ENCODE assay signal across 21 mouse cellular contexts in the genomic region with DNA sequence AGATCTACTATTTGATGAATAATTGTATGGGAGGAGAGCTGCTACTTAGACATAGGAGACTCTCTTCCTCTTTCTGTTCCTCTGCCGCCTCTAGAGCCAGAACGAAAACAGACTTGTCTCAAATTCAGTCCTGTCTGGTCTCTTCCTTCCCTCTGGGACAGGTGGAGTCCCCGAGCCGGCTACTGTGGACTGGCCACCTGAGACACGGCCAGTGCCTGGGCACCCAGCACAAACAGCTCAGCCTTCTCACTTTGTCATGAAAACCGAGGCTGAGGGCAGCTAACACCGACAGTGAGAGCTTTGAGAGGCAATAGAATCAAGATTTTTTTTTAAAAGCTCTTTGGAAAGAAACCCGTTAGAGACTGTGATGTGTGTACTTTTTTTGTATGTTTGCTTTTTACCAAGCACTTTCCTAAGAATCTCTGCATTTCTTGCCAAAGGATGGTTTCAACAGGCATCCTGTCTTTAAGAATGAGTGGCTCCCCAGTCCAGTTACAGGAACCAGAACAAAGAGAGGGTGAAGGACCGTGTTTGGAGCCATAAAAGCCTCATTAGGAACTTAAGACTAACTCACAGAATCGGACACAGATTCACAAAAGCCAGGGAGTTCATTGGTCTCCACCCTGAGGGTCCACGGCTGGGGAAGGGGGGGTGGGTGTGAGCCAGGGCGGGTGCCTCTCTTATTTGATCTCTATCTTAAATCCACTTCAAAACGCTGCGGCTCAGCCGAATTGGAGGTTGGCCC. TPM values are rescaled to one million over a fixed set of nuclear protein-coding genes. Genes with fewer than 3 reads are reported as not detected.
A peak's percentile ranks its signal among the peaks of the same experiment; 100 is the strongest.
DNase-seq lines count a peak whose midpoint lies in the region; ATAC-seq and TF ChIP-seq lines count a peak whose summit lies in the region.
"Had no signal": no experiment of that assay in that cellular context is flagged by ENCODE, and none has a peak within 500 bp of the region (broad histone marks: within the 10 kb centered on the region; RNA-seq: fewer than 3 reads in every experiment).

No protein-coding gene starts in this region.

- peak; percentile 93 for DNase-seq in midbrain, embryonic 11.5 days (ENCODE audit: low spot score, missing footprints)
- no peak for DNase-seq in limb, embryonic 14.5 days (ENCODE audit: low spot score)
- no peak for DNase-seq in heart, postnatal 4 days
- DNase-seq in urinary bladder, postnatal 10 days (ENCODE audit: low spot score) = no peak
- no peak for DNase-seq in liver, embryonic 11.5 days (ENCODE audit: low spot score)
- DNase-seq: B cell, adult 2 months; cerebellum, adult 2 months; gastrocnemius, adult 2 months; heart, adult 18-20 months; kidney, adult 8-10 months; left cerebral cortex, postnatal 4 days; lung, adult 2 months; lung, postnatal 4 days; right cerebral cortex, postnatal 25 days; thymus, adult 2 months had no signal

- no peak for TF ChIP-seq POLR2A in limb, embryonic 14.5 days (IDR thresholded peaks at IDR 0.05; ENCODE audit: borderline replicate concordance, extremely low read depth, insufficient read depth, insufficient read length)

- H3K4me1 ChIP-seq in midbrain, embryonic 11.5 days (ENCODE audit: control insufficient read depth, insufficient read depth, low read length) = peaks cover 15% of the 10 kb centered on the region
- peaks cover 4% of the 10 kb centered on the region for H3K4me1 ChIP-seq in midbrain, embryonic 16.5 days (ENCODE audit: control insufficient read depth, insufficient read depth, low read length)
- peaks cover 24% of the 10 kb centered on the region for H3K4me1 ChIP-seq in hindbrain, embryonic 13.5 days (replicated peaks)
- H3K4me1 ChIP-seq in limb, embryonic 14.5 days (ENCODE audit: control insufficient read depth, insufficient read depth, low read length) = peaks cover 28% of the 10 kb centered on the region
- H3K4me1 ChIP-seq in liver, embryonic 11.5 days (replicated peaks; ENCODE audit: control insufficient read depth, insufficient read depth, low read length) = 0 out of 2 replicates have a peak, but pooled peaks cover 4% of the 10 kb centered on the region

- H3K9me3 ChIP-seq in midbrain, embryonic 11.5 days (ENCODE audit: control insufficient read depth, low read length) = no peaks in the 10 kb centered on the region
- no peaks in the 10 kb centered on the region for H3K9me3 ChIP-seq in midbrain, embryonic 16.5 days (replicated peaks; ENCODE audit: control insufficient read depth, low read length, poor library complexity, severe bottlenecking)
- H3K9me3 ChIP-seq in hindbrain, embryonic 13.5 days = no peaks in the 10 kb centered on the region
- no peaks in the 10 kb centered on the region for H3K9me3 ChIP-seq in limb, embryonic 14.5 days (ENCODE audit: control insufficient read depth, low read length)
- H3K9me3 ChIP-seq in liver, embryonic 11.5 days (ENCODE audit: control insufficient read depth, low read length) = no peaks in the 10 kb centered on the region
- H3K9me3 ChIP-seq: forebrain, embryonic 15.5 days; heart, embryonic 15.5 days had no signal

- no peak overlapping the region for H3K4me3 ChIP-seq in midbrain, embryonic 11.5 days (ENCODE audit: low read depth, low read length)
- no peak overlapping the region for H3K4me3 ChIP-seq in midbrain, embryonic 16.5 days (ENCODE audit: low read depth, low read length)
- peak overlapping the region; percentile 48 for H3K4me3 ChIP-seq in hindbrain, embryonic 13.5 days
- H3K4me3 ChIP-seq in limb, embryonic 14.5 days (replicated peaks; ENCODE audit: low read length) = peak overlapping the region; percentile 57
- H3K4me3 ChIP-seq in liver, embryonic 11.5 days (ENCODE audit: low read depth, low read length) = no peak overlapping the region
- H3K4me3 ChIP-seq: erythroblast, embryonic 14.5 days; forebrain, embryonic 15.5 days; gastrocnemius, adult 2 months; heart, embryonic 15.5 days had no signal

- ATAC-seq in midbrain, embryonic 11.5 days (ENCODE audit: low FRiP score) = no peak
- ATAC-seq in midbrain, embryonic 16.5 days = no peak
- ATAC-seq in hindbrain, embryonic 13.5 days (ENCODE audit: low FRiP score) = no peak
- ATAC-seq in limb, embryonic 14.5 days (ENCODE audit: low FRiP score, low read depth) = no peak
- ATAC-seq in liver, embryonic 11.5 days (replicated peaks; ENCODE audit: low FRiP score) = no peak
- ATAC-seq: forebrain, embryonic 15.5 days had no signal

- H3K4me2 ChIP-seq in midbrain, embryonic 11.5 days = 0 out of 2 replicates have a peak overlapping the region, but pooled peaks have one; percentile 6
- no peak overlapping the region for H3K4me2 ChIP-seq in midbrain, embryonic 16.5 days (ENCODE audit: low read length)
- peak overlapping the region; percentile 55 for H3K4me2 ChIP-seq in hindbrain, embryonic 13.5 days
- peak overlapping the region; percentile 64 for H3K4me2 ChIP-seq in limb, embryonic 14.5 days (replicated peaks; ENCODE audit: low read depth, low read length, severe bottlenecking)
- H3K4me2 ChIP-seq in liver, embryonic 11.5 days = no peak overlapping the region
- H3K4me2 ChIP-seq: forebrain, embryonic 15.5 days; heart, embryonic 15.5 days had no signal

- H3K27ac ChIP-seq in midbrain, embryonic 11.5 days (ENCODE audit: low read depth, low read length) = no peak overlapping the region
- H3K27ac ChIP-seq in midbrain, embryonic 16.5 days (ENCODE audit: low read length) = no peak overlapping the region
- no peak overlapping the region for H3K27ac ChIP-seq in hindbrain, embryonic 13.5 days
- peak overlapping the region; percentile 89 for H3K27ac ChIP-seq in limb, embryonic 14.5 days (replicated peaks; ENCODE audit: low read depth, low read length)
- no peak overlapping the region for H3K27ac ChIP-seq in liver, embryonic 11.5 days (ENCODE audit: low read depth, low read length)
- H3K27ac ChIP-seq: forebrain, embryonic 15.5 days; gastrocnemius, adult 2 months; heart, embryonic 15.5 days had no signal

- WGBS in midbrain, embryonic 11.5 days = 3% methylated on average over 15 of the region's 15 CpGs
- 5% methylated on average over 15 of the region's 15 CpGs for WGBS in midbrain, embryonic 16.5 days
- WGBS in hindbrain, embryonic 13.5 days = 4% methylated on average over 15 of the region's 15 CpGs
- 5% methylated on average over 15 of the region's 15 CpGs for WGBS in limb, embryonic 14.5 days
- 5% methylated on average over 15 of the region's 15 CpGs for WGBS in liver, embryonic 11.5 days

- no peaks in the 10 kb centered on the region for H3K36me3 ChIP-seq in midbrain, embryonic 11.5 days (ENCODE audit: control insufficient read depth, insufficient read depth, low read length)
- no peaks in the 10 kb centered on the region for H3K36me3 ChIP-seq in midbrain, embryonic 16.5 days (ENCODE audit: control insufficient read depth, insufficient read depth, low read length)
- H3K36me3 ChIP-seq in hindbrain, embryonic 13.5 days = no peaks in the 10 kb centered on the region
- peaks cover 15% of the 10 kb centered on the region for H3K36me3 ChIP-seq in limb, embryonic 14.5 days (ENCODE audit: control insufficient read depth, insufficient read depth, low read length)
- no peaks in the 10 kb centered on the region for H3K36me3 ChIP-seq in liver, embryonic 11.5 days (ENCODE audit: control insufficient read depth, insufficient read depth, low read length)
- H3K36me3 ChIP-seq: forebrain, embryonic 15.5 days; heart, embryonic 15.5 days had no signal

- no peak overlapping the region for H3K9ac ChIP-seq in midbrain, embryonic 11.5 days (ENCODE audit: low read length)
- no peak overlapping the region for H3K9ac ChIP-seq in midbrain, embryonic 16.5 days (ENCODE audit: low read depth, low read length)
- peak overlapping the region; percentile 86 for H3K9ac ChIP-seq in hindbrain, embryonic 13.5 days
- peak overlapping the region; percentile 95 for H3K9ac ChIP-seq in limb, embryonic 14.5 days (ENCODE audit: low read depth, low read length, severe bottlenecking)
- H3K9ac ChIP-seq in liver, embryonic 11.5 days (ENCODE audit: low read depth, low read length) = no peak overlapping the region
- H3K9ac ChIP-seq: forebrain, embryonic 15.5 days; heart, embryonic 15.5 days had no signal

- H3K27me3 ChIP-seq in midbrain, embryonic 11.5 days (ENCODE audit: control insufficient read depth, insufficient read depth, low read length) = peaks cover 87% of the 10 kb centered on the region
- H3K27me3 ChIP-seq in midbrain, embryonic 16.5 days (ENCODE audit: control insufficient read depth, insufficient read depth, low read depth, low read length) = peaks cover 76% of the 10 kb centered on the region
- peaks cover 98% of the 10 kb centered on the region for H3K27me3 ChIP-seq in hindbrain, embryonic 13.5 days
- peaks cover 37% of the 10 kb centered on the region for H3K27me3 ChIP-seq in limb, embryonic 14.5 days (ENCODE audit: control insufficient read depth, insufficient read depth, low read length)
- H3K27me3 ChIP-seq in liver, embryonic 11.5 days (replicated peaks; ENCODE audit: control insufficient read depth, insufficient read depth, low read length) = peaks cover 88% of the 10 kb centered on the region

RNA-seq across cellular contexts. Expression of gene Lmx1b, which starts 5.4 kb away (rescaled TPM):
- polyA plus RNA-seq in midbrain, embryonic 11.5 days (2014; fragmentation: Nextera tagmentation; extraction: Ambion mirVana) = 2.0 and 2.2 TPM in 2 replicates
- 0.95 and 0.98 TPM in 2 replicates for polyA plus RNA-seq in midbrain, embryonic 16.5 days (2015; fragmentation: Nextera tagmentation; extraction: Ambion mirVana)
- 6.3 and 6.7 TPM in 2 replicates for polyA plus RNA-seq in hindbrain, embryonic 13.5 days (2015; fragmentation: Nextera tagmentation; extraction: Ambion mirVana)
- 28.3 and 40.0 TPM in 2 replicates for polyA plus RNA-seq in limb, embryonic 14.5 days (2012; rRNA removed)
- polyA plus RNA-seq in limb, embryonic 14.5 days (2014; fragmentation: Nextera tagmentation; extraction: Ambion mirVana) = 6.3 and 8.4 TPM in 2 replicates
- under 1 TPM; 0.12 to 0.23 TPM for total RNA-seq in heart, postnatal 4 days (2021)
- polyA plus RNA-seq in liver, embryonic 11.5 days (2014; fragmentation: Nextera tagmentation; extraction: Ambion mirVana) = 0.14 TPM in 1 of 2 replicates, not detected in the other
- total RNA-seq: adrenal gland, adult 18-20 months had no signal
- polyA plus RNA-seq: erythroblast, embryonic 14.5 days; heart, embryonic 15.5 days had no signal

Comparison
In these comparisons a context has a peak if more than half of its experiments do, and no peak if none do; other contexts are left out.
1. H3K4me2 ChIP-seq: peak in midbrain, embryonic 11.5 days (single experiment), hindbrain, embryonic 13.5 days (single experiment) and limb, embryonic 14.5 days (single experiment); none in midbrain, embryonic 16.5 days (single experiment) and liver, embryonic 11.5 days (single experiment).
2. H3K4me3 ChIP-seq: peak in hindbrain, embryonic 13.5 days (single experiment) and limb, embryonic 14.5 days (single experiment); none in midbrain, embryonic 11.5 days (single experiment), midbrain, embryonic 16.5 days (single experiment) and liver, embryonic 11.5 days (single experiment).
3. H3K9ac ChIP-seq: peak in hindbrain, embryonic 13.5 days (single experiment) and limb, embryonic 14.5 days (single experiment); none in midbrain, embryonic 11.5 days (single experiment), midbrain, embryonic 16.5 days (single experiment) and liver, embryonic 11.5 days (single experiment).